Mouse (Mus musculus): Measurements from ENCODE around the gene Bcap29.

Bcap29 gene

GRCm38 (mm10) chr12:31578691-31579476 lies 55.6 kb downstream of the Bcap29 start:
- no peak for DNase-seq

- no peak for DNase-seq
Measured at GRCm38 (mm10) chr12:31574506-31574905, 60.0 kb downstream of the Bcap29 start.

GRCm38 (mm10) chr12:31569784-31570183 lies 64.7 kb downstream of the Bcap29 start:
- DNase-seq, result no peak

- no peak for DNase-seq
Measured at GRCm38 (mm10) chr12:31568661-31569060, 65.8 kb downstream of the Bcap29 start.

- peak in 1 of 2 experiments; percentile 15 for DNase-seq
Measured at GRCm38 (mm10) chr12:31567535-31567934, 66.9 kb downstream of the Bcap29 start.

GRCm38 (mm10) chr12:31560712-31561111 lies 73.7 kb downstream of the Bcap29 start:
- DNase-seq, result no peak

GRCm38 (mm10) chr12:31560002-31560401 lies 74.5 kb downstream of the Bcap29 start:
- DNase-seq, result no peak

GRCm38 (mm10) chr12:31554371-31554770 lies 80.1 kb downstream of the Bcap29 start:
- no peak for DNase-seq

- no peak for DNase-seq
Measured at GRCm38 (mm10) chr12:31551252-31551651, 83.2 kb downstream of the Bcap29 start.

GRCm38 (mm10) chr12:31546061-31546460 lies 88.4 kb downstream of the Bcap29 start:
- no peak for DNase-seq

GRCm38 (mm10) chr12:31545219-31545618 lies 89.2 kb downstream of the Bcap29 start:
- DNase-seq, result no peak

- DNase-seq, result no peak
Measured at GRCm38 (mm10) chr12:31541541-31541940, 92.9 kb downstream of the Bcap29 start.
